Mouse (Mus musculus) T-helper 17 cell (primary cell): ENCODE measurements around the gene Tcf3.

Experiments
- in situ Hi-C, 2 experiments: fragments of 300-600 bp; cut with MboI, MseI; formaldehyde crosslinking; loops; 1 replicate in 1 of 2; 2 replicates in 1 of 2; pipeline ENCODE4 v1.15.1; 2025; ENCODE audit warnings: high pct_unique_total_duplicates in 2 of 2

Gene Tcf3

GRCm38 (mm10) chr10:80433513-80434232 is at the start of gene Tcf3:
Gene Tcf3, minus strand, starts transcription at chr10:80433647.
- in situ Hi-C loops, result no loop called here

- in situ Hi-C loops, result no loop called here
These were observed 47.6 kb upstream of the Tcf3 start for GRCm38 (mm10) chr10:80481002-80481401.

- in situ Hi-C loops, result no loop called here
These were observed 45.1 kb upstream of the Tcf3 start for GRCm38 (mm10) chr10:80478531-80478930.

GRCm38 (mm10) chr10:80475290-80475959 is 42.0 kb upstream of the Tcf3 start:
- in situ Hi-C loops, result no loop called here

- in situ Hi-C loops, result no loop called here
These were observed 31.6 kb upstream of the Tcf3 start for GRCm38 (mm10) chr10:80465066-80465465.

GRCm38 (mm10) chr10:80464381-80465035 is 31.1 kb upstream of the Tcf3 start:
- in situ Hi-C loops, result no loop called here

GRCm38 (mm10) chr10:80461346-80461745 is 27.9 kb upstream of the Tcf3 start:
- in situ Hi-C loops, result no loop called here

GRCm38 (mm10) chr10:80460324-80460723 is 26.9 kb upstream of the Tcf3 start:
- in situ Hi-C loops, result no loop called here

GRCm38 (mm10) chr10:80459671-80460070 is 26.2 kb upstream of the Tcf3 start:
- in situ Hi-C loops, result no loop called here

GRCm38 (mm10) chr10:80459236-80459635 is 25.8 kb upstream of the Tcf3 start:
- in situ Hi-C loops, result no loop called here

- in situ Hi-C loops, result no loop called here
These were observed 22.2 kb upstream of the Tcf3 start for GRCm38 (mm10) chr10:80455697-80456096.

GRCm38 (mm10) chr10:80454781-80455180 is 21.3 kb upstream of the Tcf3 start:
- in situ Hi-C loops, result no loop called here

GRCm38 (mm10) chr10:80453601-80454000 is 20.2 kb upstream of the Tcf3 start:
- in situ Hi-C loops, result no loop called here

- in situ Hi-C loops, result no loop called here
These were observed 17.2 kb upstream of the Tcf3 start for GRCm38 (mm10) chr10:80450599-80450998.

- in situ Hi-C loops, result loop anchor here (5.0 kb wide), 3 partner anchors 61 to 106 kb away; no protein-coding TSS in a partner anchor
These were observed 12.6 kb upstream of the Tcf3 start for GRCm38 (mm10) chr10:80445898-80446601.

GRCm38 (mm10) chr10:80445052-80445451 is 11.6 kb upstream of the Tcf3 start:
- in situ Hi-C loops, result loop anchor here (5.0 kb wide), 3 partner anchors 62 to 107 kb away; no protein-coding TSS in a partner anchor

- in situ Hi-C loops, result loop anchor here (5.0 kb wide), 3 partner anchors 63 to 108 kb away; no protein-coding TSS in a partner anchor
These were observed 11.0 kb upstream of the Tcf3 start for GRCm38 (mm10) chr10:80444339-80445045.

GRCm38 (mm10) chr10:80443575-80444278 is 10.3 kb upstream of the Tcf3 start:
- in situ Hi-C loops, result no loop called here

GRCm38 (mm10) chr10:80442989-80443388 is 9.5 kb upstream of the Tcf3 start:
- in situ Hi-C loops, result no loop called here

- in situ Hi-C loops, result no loop called here
These were observed 8.2 kb upstream of the Tcf3 start for GRCm38 (mm10) chr10:80441598-80441997.
